Mouse (Mus musculus) effector memory CD4-positive, alpha-beta T cell, adult 7 months (primary cell): Measurements from ENCODE around the gene Kit. TPM values are rescaled to one million over a fixed set of nuclear protein-coding genes. Genes with fewer than 3 reads are reported as not detected.

Experiments used
- polyA plus RNA-seq: library from polyadenylated mRNA; unstranded; fragments of 100-300 nt; shearing (Covaris generic); gene quantifications from one replicate; pipeline ENCODE4 v1.2.1, GENCODE M21; 2017

Gene Kit
- polyA plus RNA-seq, result 2.0 TPM

GRCm38 (mm10) chr5:75574852-75575566 is at the start of gene Kit:
TSS of gene Kit (plus strand) at chr5:75574916.

